Mouse (Mus musculus) thymus, postnatal 25 days (tissue): ENCODE measurements around the gene Ranbp1.

Experiments
- DNase-seq: peaks from one replicate; pipeline ENCODE4 v3.0.0; 2022

The Ranbp1 gene

DNA sequence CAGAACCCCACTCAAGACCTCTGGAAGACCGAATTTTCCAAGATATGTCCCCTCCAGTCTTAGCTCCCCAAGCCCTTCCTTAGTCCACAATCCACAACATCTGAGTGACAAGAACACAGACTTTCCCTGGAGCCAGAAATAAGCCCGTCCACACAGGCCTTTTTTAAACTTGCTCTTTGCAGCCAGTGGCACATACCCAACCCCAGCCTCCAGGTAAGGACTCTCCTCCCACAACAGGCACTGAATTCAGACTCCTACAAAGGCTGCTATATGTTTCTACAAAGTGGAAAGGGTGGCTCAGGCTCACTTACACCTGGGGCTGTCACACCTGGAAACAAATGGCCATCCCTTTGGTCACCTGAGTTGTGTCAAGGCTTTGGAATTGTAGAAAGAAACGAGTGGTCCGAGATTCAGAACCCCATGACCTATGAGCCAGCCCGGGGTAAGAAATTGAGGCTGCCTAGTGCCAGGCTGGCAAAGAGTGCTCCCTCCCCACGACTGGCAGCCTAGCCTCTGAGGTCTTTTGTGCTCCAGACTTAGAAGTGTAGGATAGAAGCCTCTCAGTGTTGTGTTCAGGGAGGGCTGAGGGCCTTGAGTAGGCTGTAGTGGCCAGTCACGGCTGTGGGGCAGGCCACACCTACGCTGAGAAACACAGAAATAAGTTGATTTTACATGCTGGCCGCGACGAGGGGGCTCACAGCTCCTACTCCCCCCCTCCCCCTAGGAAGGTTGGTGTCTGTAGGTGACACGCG is 14.4 kb downstream of the Ranbp1 start:
- DNase-seq, result peak; percentile 41

DNA sequence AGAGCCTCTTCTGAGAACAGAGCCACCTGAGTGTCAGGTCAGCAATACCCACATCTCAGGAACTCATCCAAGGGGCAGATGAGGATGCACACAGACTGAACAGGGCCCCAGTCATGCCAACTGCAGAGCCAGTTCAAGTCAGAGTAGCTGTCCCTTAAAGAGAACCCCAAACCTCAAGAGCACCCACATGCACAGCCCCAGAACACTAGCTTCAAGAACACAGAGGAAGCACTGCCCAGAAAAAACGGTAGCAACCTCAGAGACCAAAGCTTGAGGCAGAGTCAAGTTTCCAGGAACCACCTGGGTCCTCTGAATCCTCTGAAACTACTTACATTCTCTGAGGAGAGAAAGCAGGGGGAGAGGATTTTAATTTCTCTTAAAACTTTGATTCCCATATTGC is 15.1 kb downstream of the Ranbp1 start:
- peak; percentile 61 for DNase-seq

DNA sequence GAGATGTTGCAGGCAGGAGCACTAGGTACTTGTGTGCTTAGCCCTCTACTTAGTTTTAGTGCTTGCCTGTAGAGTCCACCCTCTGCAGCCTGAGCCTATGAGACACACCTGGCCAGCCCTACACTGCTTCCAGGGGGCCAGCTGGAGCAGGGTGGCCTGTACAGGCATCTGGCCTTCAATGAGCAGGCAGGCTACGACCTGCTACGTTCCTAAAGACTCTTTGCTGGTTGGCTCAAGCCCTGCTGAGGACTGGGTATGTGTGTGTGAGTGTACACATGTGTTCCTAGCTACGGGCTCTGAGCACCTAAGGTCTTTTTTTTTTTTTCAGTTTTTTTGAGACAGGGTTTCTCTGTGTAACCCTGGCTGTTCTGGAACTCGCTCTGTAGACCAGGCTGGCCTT is 17.1 kb downstream of the Ranbp1 start:
- no peak for DNase-seq

DNA sequence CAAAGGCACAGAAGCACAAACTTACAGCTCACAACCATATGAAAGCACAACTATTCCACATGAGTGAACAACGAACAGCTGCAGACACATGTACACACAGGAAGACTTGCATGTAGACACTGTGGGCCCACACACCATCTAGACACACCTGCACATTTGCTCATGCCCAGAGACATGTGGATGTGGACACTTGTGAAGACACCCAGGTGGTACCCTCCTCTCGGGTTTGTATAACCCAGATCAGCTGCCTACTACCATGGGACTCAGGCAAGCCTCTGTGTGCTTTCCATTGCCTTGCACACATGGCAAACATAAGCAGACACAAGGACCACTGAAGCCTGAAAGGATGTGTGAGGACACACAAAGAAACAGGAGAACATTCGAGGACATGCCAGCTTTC is 17.5 kb downstream of the Ranbp1 start:
- peak; percentile 46 for DNase-seq

DNA sequence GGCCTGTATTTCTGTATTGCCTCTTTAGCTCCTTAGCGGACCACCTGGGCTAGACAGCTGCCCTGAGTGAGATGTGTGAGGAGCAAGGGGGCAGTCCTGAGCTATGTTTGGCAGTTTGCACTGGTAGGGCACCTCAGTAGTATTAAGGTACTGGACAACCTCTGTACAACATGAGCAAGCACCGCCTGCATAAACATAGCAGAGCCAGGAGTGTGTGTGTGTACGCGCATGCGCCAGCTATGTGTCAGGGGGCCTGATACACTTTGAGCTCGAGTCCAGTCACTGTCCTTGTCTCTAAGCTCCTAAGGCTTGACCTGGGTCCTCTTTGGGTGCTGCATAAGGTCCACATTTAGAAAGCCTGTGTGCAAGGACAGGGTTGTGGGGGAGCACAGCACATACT is 17.9 kb downstream of the Ranbp1 start:
- DNase-seq, result no peak

DNA sequence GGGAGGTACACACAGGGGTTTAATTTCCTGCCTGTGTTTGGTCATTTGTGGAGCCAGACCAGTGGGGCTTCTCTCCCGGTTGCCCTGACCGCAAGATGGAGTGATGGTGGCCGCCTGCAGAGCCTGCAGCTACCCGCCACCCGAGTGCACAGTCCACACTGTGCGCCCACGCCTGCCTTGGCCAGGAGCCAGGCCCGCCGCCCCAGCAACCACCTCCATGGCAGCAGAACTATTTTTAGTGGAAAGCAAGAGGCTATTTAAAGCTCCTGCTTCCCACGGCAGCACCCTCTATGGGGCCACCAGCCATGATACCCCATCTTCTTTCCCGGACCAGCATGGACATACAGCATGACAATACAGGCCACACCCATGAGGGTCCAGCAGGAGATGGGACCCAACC is 18.9 kb downstream of the Ranbp1 start:
- DNase-seq, result no peak

DNA sequence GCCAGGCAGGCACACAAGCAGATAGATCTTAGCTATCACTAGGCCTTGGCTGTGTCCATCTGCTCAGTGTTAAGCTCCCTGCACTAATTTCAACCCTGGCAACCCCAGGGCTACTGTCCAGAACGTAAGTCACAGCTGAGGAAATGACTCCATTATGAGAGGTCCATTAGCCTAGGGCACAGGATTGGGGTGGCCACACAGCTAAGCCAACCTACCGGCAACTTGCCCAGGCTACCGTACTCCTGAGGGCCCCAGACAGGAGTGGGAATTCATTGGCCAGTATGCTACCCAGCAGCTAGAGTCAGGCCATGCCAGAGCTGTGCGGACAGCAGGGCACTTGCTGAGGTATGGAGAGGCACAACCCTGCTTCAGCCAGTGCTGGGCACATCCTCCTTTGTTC is 19.7 kb downstream of the Ranbp1 start:
- DNase-seq, result no peak

DNA sequence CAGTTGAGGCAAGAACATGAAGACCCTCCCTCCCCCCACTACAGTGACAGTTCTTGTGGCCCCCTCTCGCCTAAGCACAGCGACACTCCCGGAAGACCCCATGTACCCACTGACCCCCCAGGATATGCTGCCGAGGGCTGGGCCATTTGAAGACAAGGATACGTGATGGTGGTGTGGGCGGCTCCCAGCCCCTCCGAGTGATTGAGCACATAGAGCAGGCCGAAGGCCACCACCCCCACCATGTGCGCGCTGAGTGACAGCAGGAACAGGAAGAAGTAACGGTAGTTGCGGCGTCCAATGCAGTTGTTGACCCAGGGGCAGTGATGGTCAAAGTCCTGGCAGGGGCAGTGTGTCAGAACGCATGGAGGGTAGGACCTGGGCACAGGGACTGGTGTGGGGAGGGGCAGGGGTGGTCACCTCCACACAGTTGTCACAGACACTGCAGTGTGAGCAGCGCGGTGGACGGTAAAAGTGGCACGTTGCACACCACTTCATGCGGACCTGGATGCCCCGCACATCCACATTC is 20.6 kb downstream of the Ranbp1 start:
- DNase-seq, result no peak

DNA sequence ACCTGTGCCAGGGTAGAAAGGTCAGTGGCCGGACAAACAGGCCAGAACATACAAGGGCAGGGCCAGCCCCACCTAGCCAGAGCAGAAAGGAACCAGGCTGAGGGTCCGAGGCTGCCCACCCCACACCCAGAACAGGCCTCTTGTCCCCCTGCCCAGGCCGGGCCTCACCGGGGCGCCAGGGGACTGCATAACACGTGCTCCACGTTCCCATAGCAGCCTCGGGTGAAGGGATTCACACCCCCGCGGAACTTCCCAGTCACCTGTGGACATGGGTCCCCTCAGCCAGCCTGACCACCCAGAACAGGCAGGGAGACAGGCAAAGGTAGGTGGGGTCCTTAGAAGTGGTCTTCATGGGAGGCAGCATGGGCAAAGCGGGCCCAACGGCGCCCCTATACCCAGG is 21.3 kb downstream of the Ranbp1 start:
- DNase-seq, result no peak

DNA sequence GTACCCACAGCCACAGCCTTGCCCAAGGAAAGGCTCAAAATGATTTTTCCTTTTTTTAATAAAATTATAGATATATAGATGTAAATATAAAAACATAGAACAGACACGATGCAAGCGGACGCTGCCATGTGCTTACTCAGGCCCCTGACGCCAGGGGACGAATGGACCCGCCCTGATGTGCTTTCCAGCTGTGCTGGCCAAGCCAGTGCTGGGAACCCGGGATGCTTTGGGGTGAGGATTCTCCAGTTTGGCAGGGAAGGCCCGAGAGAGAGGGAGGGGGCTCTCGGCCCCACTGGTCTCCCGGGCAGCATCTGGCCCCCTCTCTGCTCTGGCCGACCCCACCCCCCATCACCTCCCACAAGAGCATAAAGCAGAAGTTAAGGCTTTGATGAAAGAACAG is 26.3 kb downstream of the Ranbp1 start:
- no peak for DNase-seq

DNA sequence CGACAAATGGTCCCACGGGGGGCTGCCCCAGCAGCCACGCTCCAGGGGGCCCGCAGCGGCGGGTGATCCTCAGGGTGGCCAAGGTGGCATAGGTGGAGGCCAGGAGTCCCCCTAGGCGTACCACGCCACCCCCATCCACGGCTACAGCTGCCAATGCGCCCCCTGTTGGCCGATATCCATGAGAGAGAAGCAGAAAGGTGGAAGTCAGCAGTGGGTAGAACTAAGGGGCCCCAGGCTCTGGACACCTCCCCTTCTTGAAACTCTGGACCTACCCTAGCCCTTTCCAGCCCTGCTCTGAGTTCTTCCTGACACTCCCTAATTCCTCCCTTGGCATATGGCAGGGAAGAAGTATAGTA is 27.0 kb downstream of the Ranbp1 start:
- no peak for DNase-seq

DNA sequence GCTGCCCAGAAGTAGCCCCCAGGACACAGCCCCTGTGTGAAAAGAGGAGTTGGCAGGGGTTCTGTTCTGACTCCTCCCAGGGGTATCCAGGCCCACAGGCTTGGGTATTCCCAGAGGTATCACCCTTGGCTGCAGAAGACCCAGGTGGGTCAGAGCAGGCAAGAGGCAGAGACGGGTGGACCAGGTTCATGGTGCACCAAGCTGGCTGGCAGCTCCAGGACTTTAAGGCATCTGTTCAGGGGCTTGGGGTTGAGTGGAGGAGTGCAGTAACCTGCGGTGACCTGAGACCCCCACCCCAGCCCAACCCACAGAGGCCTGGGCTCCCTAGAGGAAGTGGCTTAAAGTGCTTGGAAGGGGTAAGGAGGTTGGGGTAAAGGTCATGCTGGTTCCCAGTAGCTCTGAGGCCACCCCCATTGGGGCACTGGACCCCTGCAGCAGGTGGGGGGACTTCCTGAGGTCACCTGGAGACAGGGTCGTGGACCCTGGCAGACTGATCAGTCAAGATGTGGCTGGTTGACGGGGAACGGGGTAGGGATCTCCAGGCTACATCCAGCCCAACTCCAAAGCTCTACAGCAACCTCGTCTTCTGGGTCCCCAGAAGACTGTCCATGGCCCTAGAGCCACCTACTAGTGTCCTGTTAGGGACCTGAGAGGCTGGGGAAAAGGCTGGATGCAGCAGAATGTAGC is 27.5 kb downstream of the Ranbp1 start:
- no peak for DNase-seq

DNA sequence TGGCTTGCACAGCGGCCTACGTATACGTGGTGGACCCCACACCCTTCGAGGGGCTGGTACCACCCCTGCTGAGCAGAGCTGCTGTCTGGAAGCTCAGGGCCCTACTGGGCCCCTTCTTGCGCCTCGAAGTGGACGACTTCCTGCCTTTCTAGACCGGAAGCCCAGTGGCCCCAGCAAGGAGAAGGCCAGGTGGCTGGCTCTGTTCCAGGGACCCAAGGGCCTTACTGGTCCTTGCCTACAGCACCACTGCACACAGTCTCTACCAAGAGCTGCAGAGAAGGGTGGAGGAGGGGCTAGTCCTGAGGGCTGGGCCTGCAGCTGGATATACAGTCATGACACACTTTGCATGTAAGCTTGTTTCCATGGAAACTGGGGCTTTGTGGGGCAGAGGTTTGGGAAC is 28.5 kb downstream of the Ranbp1 start:
- peak; percentile 56 for DNase-seq

DNA sequence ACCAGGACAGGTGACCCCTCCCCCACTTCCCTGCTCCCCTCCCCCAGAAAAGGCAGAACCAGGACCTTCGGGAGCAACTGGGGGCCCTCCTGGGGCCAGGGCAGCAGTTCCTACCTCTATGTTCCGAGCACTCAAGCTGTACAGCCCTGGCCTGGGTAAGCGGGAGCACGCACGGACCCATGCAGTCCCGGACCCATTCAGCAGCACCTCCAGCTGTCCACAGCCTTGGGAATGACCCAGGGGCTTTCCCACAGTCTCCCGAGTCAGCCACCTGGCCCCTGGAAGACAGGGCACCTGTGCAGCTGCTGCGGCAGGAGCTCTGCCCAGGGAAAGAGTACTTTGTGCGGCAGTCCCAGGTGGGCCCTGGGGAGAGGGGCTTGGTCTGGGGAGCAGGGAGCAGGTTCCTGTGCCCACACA is 29.9 kb downstream of the Ranbp1 start:
- DNase-seq, result no peak

DNA sequence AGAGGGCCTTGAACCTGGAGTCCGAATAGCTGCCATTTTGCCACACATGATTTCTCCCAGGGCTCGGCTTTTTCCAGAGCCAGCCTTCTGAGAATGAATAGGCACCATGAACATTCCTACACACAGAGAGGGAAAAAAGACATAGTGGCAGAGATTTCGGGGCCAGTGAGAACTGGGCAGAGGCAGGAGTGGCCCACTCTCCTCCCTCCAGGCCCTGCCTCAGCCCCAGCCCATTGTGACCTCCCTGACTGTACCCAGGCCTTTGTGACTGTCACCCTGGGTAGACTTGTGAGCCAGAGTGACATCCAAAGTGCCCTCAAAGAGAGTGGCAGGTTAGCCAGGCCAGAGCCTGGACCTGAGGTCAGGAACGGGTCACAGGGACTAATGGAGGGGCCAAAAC is 31.0 kb downstream of the Ranbp1 start, which contains the start of gene Ccdc188:
Ccdc188 (plus strand) TSS at position 301 of the 400 bp plus-strand sequence.
- DNase-seq, result no peak

DNA sequence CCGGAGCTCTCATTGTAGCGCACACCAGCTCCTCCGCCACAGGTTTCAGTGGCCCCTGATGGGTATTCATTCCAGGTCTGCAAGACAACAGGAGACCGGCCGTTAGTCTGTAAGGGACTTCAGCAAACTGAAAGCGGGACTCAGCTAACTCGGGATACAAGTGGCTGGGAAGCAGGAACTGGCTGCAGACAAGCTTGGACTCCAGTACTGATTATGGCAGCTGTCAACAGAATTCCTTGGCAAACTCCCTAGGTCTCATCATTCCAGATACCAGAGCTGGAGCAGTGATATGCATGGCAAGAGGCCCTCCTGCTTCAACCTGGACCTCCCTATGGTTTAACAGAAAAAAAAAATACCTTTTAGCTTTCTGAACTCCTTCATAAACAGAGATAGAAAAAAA is 33.7 kb downstream of the Ranbp1 start:
- DNase-seq, result no peak

DNA sequence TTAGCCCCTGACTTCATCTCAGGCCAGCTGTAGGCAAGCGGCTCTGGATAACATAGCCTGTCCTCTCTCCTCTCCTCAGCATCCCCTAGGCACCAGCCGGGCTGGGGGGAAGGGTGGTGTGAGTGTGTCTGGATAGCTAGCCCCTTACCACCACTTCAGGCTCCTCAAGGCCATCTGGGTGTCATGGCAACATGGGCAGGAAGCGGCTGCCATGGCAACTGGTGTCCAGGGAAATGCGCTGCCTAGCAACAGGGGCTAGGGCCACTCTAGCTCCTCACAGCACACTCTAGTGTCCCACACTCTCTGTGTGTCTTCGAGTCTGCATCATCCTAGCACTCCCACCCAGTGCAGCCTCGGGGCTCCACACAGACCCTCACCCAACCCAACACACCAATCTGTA is 34.8 kb downstream of the Ranbp1 start:
- DNase-seq, result no peak

DNA sequence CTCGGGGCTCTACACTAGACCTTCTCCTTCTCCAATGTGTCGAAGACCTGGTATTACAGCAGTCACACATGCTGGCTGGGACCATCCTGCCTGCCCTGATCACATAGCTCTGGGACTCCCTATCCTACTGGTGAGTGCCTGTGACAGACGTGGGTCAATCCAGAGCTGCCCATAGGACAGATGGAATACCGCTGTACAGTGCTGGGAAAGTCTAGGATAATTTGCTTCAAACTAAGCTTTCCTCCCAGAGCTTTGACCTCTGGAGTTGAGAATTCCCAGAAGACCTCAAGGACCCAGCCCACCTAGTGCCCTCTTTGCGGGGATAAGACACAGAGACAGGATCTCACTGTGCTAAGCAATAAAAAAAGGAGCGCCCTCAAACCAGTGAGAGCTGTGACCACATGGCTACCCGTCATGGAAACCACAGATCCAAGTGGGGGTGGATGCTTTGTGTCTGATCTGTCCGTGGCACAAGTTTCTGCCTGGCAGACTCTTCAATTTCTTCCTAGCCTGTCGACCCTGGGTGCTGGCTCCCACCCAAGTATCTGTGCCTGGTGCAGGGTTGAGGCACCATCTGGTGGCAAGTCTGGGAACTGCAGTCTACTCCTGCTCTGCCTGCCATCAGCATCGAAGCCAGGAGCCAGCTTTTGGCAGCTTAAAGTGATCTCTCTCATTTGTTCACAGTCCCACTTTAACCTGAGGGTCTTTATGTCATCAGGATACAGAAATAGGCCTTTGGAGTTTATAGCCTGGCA is 36.9 kb downstream of the Ranbp1 start:
- DNase-seq, result peak; percentile 87

DNA sequence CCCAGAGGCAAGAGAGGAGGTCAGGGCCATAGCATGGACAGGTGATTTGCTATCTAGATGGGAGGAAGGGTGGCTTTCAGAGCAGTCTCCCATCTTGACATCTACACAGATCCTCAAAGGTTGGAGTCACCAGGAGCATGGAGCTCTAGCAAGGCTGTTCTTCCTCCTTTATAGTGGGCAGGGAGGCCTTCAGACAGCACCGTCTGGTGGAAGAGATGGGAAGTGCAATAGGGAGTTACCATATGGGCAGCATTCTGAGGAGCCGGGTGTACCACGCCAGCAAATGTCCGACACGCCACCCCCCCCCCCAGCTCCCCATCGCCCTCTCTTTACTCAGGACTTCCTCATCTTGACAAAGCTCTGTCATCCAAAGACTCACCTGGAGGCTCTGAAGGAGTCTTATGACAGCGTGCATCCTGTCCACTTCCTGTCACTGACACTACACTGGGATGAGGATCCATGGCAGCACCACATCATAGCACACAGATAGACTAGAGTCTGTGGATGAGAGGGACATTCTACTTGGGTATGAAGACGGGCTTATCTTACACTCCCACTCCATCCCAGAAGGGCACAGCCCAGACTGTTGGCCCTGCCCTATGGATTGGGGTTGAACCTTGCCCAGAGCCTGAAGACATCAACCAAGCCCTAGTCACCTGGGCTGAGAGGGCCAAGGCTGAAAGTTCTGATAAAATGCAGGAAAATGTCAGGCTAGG is 37.7 kb downstream of the Ranbp1 start:
- DNase-seq, result peak; percentile 59

DNA sequence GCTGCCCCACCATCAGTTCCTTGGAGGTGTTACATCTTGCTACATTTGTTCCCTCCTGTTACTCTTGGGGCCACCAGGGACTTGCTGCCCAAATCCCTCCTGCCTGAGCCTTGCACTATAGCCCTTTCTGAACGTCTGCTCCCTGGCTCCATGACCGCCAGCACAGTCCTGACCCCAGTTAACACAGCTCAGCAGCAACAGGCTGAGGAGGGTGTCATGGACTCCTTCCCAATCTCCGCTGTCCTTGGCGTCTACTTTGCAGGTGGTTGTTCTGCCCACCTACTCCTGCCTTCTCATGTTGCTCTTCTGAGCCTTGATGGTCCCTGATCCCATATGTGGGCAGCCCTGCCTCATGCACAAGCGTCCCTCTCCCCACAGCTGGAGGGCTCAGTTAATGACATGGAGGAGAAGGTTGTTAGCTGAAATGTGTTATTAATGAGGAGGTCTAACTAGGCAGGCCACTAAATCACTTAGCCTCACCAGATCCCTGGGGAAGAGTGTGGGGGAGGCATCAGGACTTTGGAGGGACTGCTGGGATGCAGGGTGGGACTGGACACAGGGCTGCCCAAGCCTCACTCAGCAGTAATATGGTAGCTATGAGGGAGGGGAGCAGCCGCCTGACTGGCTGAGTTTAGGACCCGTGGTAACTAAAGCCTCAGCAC is 45.0 kb downstream of the Ranbp1 start:
- no peak for DNase-seq

DNA sequence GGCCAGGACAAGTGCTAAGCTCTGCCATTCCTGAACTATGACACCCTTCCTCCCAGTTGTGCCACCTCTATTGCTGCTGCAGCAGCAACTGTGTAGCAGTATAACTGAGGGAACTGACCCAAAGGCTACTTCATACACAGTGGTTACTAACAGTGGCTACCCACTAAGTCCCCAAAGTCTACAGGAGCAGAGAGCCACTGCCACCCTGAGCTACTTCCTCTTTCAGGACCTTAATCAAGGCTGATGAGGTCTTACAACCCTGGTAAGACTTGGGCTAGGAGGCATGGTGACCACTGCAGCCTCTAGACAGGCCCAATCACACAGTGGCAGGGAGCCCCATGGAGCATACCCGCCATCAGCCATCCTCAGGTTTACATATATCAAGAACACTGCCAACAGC is 46.5 kb downstream of the Ranbp1 start:
- no peak for DNase-seq

DNA sequence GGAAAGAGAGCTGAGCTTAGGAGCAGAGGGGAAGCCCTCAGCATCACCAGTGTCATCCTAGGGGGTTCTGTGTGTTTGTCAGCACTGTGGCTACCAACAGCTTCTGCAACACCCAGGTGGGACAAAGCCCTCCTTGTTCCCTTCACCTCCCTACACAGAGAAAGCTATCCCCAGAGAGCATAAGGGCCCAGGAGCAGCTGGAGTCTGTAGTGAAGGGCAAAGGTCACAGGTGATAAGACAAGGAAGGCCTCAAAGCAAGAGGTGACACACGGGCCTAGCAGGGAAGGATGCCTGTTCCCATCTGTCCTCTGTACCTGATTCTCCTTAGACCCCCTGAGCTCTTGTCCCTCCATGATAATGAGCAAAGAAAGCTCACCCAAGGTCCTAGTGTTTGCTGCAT is 46.9 kb downstream of the Ranbp1 start:
- DNase-seq, result no peak

DNA sequence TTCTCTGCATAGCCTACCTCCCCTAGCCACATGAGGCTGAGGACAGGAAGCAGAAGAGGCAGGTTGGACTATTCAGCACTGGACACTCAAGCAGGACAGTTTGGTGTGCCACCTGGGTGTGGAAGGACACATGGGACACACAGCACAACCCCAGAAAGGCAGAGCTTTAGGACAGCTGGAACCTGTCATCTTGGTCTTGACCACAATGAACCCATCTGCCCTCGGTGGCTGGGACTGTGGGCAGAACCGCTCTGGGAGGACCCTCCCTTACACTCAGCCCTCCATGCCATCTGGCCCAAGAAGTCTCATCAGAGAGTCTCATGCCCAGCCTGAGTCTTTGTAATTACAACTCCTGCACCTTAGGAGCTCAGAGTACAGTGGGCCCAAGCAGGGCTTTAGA is 48.5 kb downstream of the Ranbp1 start:
- DNase-seq, result no peak
